Mouse (Mus musculus): ENCODE results near the gene Racgap1. TPM values are rescaled to one million over a fixed set of nuclear protein-coding genes. Genes with fewer than 3 reads are reported as not detected.

The Racgap1 gene
- total RNA-seq, 2 experiments from 2014 or later, result 40.5 to 43.4 TPM

DNA sequence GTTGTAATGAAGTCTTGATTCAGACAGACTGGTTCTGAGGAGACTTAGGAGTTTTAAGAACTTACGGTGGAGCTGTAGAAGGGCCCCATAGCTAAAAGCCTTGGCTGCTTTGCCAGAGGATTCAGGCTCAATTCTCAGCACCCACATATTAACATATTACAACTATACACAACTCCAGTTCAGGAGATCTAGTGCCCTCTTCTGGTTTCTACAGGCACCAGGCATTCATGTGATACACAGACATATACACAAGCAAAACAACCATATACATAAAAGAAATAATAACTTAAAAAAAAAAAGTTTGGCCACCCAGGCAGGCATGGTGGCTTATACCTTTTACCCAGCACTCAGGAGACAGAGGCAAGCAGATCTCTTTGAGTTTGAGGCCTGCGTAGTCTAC is 16.1 kb upstream of the Racgap1 start:
- no peak for DNase-seq (ENCODE audit: low spot score in 2 of 2)

DNA sequence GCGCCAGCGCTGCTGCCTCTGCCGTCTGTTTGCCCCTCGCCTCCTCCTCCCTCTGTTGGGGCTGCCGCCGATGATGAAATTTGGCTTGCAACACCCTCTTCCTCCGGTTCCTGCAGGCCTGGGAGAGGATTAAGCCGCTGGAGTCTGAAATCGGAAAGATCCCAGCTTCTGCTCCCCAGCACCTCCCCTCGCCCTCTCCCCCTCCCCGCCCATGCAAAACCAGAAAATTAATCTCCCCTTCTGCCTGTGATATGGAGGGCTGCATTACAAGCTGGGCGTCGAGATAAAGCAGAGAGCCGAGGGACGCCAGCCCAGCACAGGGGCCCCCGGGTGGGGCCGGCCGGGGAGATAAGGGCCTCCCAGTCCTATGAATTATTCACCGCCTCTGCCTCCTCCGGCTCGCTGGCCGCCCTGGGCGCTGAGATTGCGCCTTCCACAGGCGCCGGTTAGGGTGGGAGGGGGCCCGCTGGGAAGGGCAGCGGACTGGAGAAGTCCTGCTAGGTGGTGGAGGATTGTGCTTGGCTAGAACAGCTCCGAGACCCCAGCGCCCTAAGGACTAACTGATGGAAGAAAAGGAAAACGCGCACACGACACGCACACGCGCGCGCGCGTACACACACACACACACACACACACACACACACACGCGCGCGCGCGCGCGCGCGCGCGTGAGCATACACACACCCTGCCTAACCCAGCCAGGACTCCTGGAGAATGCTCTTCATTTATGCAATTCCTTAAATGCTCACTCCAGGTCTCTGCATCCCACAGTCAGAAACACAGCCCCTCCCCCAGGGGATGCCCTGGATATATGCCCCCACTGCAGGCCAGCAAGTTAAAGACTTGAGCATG is 13.4 kb upstream of the Racgap1 start:
- DNase-seq (ENCODE audit: low spot score in 2 of 2), result peak in 1 of 2 experiments; percentile 44

DNA sequence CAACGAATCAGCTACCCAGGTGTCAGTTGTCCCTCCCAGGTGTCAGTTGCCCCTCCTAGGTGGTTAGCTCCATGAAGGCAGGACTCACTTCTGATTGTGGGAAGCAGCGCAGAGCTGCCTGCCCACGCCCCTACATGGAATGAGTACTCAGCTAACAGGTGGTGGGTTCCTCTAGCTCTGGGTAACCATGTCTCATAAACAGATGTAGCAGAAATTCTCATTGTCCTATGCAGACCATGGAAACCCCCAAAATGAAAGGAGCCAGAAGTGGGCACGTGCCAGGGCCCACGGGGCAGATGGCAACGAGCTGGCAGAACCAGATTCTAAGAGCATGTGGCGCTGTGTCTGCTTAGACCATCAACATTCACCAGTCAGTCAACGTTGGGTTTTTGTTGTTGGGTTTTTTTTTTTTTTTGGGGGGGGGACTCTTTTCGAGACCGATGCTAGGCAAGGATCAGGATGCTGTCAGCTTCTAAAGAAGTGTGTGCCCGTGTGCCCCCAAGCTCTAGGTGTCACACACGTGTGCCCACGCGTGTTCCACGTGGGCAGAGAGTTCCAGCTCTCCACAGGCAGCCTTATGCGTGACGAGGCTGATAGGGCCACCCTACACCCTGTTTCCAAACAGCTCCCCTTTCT is 12.6 kb upstream of the Racgap1 start:
- DNase-seq (ENCODE audit: low spot score in 2 of 2), result no peak

DNA sequence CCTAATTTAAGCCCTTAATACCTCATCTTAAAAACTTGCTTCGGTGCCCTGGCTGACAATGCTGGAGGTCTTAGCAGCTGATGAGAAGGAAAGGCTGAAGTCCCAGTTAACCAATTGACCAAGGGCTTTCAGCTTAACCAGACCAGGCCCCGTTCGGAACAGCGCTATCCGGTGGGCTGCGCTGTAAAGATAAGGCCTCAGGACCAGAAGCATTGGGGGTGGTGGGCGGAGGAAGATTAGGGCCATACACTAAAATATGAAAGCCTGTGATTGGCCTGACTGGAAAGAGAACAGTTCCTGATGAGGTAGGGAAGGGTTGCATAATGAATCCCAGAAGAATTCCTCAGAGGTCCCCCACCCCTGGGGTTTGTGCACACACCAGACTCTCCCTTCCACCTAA is 10.9 kb upstream of the Racgap1 start:
- DNase-seq (ENCODE audit: low spot score in 2 of 2), result no peak

DNA sequence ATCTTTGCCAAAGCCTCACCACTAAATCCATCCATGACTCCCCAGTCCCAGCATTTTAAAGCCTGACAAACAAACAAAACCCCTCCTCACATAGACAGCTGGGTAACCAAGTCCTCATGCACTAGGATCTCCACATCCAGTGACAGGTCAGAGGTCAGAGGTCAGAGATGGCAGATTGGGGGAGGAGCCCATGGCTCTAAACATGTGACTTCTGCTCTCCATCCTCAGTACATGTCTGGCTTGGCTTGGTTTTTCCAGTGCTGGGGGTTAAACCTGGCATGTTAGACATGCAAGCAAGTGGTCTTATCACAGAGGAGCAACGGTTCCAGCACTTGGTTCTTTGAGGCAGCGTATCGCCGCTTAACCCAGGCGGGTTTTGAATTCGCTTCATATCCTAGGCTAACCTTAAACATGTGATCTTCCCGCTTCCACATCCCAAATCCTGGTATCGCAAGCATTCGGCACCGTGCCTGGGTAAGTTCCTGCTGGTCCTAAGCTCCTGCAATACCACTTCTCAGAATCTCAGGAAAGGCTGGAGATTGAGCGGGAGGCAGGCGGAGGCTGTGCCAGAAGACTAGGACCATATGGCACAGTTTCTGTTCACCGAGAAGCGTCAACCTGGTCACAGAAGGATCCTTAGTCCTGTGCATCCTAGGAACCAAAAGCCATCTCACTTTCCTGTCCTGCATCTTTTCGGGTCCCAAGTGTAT is 9.8 kb upstream of the Racgap1 start:
- DNase-seq (ENCODE audit: low spot score in 2 of 2), result no peak

DNA sequence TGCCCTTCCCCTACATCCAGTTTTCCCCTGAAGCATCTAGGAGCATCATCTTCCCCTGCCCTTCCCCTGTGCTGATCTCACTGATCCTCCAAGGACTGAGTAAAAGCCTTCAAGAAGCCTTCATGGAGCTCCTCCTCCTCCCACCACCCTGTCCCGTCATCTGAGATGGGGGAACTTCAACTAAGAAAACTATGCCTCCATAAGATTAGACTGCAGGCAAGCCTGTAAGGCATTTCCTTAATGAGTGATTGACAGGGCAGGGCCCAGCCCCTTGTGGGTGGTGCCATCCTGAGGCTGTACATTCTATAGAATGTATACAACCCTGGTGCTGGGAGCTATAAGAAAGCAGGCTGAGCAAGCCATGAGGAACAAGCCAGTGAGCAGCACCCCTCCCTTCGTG is 7.0 kb upstream of the Racgap1 start:
- DNase-seq (ENCODE audit: low spot score in 2 of 2), result no peak

DNA sequence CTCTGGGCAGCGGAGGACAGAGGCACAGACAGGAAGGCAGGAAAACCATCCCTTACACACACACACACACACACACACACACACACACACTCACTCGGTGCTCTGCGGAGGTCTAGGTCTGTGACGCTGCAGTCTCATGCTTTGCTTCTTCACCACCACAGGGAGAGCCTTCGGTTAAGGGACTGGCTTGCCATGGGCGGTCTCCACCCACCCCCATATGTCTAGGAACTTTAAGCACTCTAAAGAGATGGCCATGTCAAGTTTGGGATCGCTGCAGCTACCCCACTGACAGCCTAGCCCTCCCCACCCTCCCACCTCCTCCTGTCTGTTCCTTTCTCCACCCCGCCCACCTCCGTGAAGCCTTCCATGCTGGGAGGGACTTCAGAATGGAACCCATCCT is 4.5 kb upstream of the Racgap1 start:
- DNase-seq (ENCODE audit: low spot score in 2 of 2), result no peak

DNA sequence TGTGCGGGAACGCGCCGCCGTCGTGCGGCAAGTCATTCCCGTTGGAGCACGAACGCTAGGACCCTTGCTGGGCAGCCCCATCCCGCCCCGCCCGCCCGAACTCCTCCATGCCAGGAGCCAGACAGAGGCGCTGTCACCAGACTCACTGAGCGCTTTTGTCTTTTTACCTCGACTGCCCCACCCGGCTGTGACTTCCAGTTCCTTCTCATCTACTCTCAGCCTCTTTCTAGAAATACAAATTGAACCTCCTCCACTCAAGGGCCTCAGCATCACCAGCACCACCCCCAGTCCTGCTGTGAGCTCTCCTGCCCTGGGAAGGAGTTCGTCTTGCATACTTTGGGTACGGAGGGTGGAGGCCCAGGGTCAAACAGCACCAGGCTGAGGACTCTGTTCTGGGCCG is 2.4 kb upstream of the Racgap1 start:
- no peak for DNase-seq (ENCODE audit: low spot score in 2 of 2)

DNA sequence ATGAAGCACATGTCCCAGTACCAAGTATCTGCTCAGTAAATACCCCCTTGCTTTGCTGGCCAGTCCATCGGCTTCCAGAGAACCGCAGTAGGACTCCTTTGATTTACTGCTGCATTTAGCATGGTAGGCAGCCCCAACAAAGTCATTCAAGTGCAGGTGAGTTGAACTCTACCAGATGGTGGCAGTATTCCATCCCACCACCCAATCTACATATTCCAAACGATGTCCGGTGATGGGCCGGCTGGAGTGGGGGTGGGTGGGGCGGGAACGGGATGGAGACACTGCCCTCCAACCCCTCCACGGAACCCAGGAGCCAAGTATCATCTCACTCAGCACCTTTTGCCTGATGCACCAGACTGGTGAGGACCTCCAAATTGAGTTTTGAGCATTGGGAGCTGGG is 1.8 kb upstream of the Racgap1 start:
- no peak for DNase-seq (ENCODE audit: low spot score in 2 of 2)

DNA sequence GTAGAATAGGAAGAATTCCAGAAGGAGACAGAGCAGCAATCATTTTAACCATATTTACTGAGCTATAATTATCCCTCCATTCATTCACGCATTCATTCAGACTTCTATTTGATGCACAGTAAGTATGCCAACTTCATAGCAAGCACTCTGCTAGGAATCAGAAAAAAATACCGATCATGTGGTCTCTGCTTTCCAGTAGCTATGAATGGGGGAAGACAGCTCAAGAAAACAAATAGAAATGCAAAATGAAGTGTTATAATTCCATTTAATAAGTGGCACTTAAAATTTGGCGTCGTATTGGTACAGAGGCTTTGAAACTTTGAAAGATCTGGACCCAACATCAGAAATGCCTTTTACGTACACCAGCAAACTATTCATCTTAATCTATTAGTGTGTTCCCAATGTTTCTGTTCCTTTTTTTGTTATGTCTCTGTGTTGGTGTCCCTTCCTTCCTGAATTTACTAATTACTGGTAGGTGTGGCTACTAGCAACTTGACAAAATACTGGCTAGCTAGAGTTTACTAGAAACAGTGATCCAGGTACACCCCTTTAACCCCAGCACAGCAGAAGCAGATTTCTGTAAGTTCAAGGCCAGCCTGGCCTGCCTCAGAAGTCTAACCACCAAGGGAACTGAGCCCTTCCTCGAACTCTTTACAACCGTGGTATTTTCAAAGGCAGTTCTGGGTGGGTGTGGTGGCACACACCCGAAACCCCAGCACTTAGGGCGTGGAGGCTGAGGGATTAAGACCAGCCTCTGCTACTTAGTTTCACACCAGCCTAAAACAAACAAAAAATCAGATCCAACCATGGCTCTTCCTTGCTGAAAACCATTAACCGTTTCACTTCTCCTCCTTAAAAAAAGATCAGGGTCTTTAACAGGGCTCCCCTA is 772 bp upstream of the Racgap1 start:
- DNase-seq (ENCODE audit: low spot score in 2 of 2), result no peak

DNA sequence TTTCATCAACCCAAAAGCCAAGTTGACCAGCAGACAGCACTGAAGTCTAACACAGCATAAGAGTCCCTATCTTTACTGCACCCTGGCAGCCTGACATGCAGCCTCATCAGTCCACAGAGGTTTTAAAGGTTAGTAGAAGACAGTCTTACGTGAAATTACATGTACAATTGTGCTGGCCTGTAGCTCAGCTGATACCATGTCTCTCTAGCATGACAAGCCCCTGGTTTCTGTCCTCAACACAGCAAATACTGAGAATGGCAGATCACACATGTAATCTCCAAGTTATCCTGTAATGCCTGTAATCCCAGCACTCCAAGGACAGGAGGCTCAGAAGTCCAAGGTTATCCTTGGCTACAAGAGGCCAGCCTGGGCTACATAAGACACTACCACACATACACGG is 1.2 kb downstream of the Racgap1 start:
- no peak for DNase-seq (ENCODE audit: low spot score in 2 of 2)

DNA sequence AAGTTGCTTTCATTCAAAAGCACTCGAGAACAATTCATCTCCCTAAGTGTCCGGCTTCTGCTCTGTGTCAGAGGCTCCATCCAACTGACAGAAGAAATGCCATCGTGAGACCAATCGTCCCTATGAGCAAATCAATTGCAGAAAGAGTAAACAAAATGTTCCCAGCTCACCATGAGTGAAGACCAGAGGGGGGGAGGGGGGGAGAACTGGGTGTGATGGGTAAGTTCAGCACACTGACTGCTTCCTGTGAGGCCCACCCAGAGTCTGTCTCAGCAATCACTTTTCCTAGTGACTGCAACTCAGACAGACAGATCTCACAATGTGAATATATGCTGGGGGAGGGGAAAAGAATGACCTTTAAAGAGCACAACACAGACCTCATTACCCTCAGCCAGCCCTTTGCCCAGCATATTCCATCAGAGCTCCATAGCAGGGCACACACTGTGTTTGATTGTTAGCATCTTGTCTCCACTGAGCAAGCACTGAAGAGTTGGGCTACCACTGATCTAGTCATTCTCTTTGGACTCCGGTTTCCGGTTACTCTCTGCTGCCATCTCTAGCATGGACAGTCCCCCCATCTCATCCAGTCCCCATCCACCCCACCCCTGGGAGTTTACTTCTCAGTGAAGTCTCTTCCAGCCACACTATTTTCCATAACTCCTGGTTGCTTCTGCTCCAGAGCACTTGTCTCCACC is 2.2 kb downstream of the Racgap1 start:
- DNase-seq (ENCODE audit: low spot score in 2 of 2), result no peak

DNA sequence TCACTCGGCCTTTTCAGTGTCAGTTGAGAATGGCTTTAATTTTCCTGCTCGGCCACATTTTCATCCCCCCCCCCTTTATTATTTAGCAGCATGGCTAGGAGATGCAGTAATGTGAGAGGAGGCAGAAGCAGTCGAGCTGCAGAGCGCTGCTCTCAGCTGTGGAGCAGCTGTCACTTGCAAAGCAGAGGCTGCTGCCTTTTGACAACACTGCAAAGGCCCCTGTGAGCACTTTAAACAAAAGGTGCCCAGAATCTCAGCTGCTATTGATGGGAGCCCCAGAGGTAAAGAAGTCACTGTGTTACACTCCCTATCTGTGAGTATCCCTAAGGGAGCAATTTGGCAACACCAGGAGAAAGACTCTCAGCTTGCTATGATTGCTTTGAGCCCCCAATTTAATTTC is 3.1 kb downstream of the Racgap1 start:
- DNase-seq (ENCODE audit: low spot score in 2 of 2), result no peak

DNA sequence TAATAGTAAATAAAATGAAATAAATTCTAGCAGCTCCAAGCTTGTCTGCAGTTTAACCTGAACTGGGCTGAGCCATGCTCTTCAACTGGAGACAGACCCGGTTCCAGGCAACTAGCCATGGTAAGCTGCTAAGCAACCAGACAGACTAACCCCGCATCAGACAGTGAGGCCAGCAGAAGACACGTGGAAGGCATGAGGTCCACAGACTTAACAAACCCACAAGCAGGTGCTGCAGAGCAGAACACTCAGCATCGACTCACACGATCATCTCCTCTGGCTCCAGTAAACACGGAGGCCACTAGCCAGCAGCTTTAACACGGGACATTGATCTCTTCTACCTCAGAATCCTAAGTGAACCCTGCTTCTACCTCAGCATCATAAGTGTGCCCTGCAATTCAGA is 6.7 kb downstream of the Racgap1 start:
- DNase-seq (ENCODE audit: low spot score in 2 of 2), result peak in 1 of 2 experiments; percentile 54

DNA sequence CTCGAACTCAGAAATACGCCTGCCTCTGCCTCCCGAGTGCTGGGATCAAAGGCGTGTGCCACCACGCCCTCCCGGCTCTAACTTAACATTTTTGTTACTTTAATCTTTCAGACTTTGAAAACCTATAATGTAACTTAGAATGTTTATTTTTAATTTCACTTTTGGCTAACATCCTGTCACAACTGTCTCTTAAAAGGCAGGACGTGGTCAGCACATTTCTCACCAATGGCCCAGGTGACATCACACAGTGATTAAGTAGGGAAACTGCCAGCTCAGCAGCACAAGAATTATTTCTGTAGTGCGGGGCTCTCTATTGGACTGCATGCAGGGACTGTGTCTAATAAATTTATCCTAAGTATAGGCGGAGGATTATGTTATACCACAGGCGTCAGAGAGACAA is 7.6 kb downstream of the Racgap1 start:
- DNase-seq (ENCODE audit: low spot score in 2 of 2), result no peak

DNA sequence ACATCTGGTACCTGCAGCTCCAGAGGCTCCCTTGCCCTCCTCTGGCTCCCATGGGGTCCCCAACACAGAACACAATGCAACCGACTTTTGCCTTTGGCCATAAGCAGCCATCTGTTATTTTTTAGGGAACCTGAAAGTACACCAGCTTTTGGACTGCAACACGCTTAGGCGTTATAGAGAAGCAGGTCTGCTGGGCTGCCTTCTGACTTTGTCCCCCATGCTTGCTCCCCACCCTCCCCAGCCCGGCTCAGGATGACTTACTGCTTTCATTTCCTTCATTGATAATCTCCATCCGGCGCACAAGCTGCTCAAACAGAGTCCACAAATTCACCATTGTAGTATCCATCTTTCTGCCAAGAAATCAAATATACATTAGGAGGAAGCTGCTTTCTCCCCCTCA is 8.8 kb downstream of the Racgap1 start:
- no peak for DNase-seq (ENCODE audit: low spot score in 2 of 2)

DNA sequence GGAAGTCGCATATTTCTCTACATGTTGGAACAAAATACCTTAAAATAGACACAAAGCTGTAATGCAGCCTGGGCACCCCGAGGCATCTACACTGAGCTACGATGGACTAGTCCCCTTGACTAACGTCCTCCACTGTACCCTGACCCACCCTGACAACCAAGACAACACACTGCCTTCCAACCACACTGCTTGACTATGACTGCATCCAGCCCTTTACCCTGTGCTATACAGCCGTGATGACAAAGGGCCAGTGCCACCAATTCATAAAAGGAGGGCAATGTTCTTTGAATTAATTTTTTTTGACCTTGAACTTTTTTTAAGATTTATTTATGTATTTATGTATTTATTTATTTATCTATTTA is 13.4 kb downstream of the Racgap1 start:
- DNase-seq (ENCODE audit: low spot score in 2 of 2), result no peak

DNA sequence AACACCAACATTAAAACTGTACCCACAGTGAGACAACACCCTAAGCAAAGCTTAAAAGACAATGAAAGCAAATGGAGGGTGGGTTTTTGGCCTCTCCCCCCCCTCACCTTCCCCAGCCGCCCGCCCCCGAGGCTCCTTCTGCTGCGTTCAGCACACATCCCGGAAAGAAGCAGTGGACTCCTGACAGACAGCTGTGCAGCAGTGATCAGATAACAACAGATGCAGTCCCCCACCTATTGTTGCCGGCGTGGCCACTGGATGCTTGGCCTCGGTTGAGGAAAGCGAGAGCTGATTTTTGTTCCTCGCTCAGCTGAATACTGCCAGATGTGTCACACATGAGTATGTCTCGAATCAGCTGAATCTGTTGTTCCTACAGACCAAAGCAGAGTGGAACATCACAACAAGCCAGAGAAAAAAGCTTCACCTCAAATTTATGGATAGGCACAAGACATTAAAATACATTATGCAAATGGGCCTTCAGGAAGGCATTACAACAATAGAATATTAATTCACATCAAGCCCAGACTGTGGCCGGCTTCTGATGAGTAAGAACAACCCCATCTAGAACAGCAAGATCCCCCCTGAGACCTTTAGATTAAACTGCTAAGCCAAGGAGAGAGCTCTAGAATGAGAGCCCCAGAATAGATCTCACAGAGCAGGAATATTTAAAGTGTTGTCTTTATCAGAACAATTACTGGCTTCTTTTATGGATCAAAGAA is 13.9 kb downstream of the Racgap1 start:
- no peak for DNase-seq (ENCODE audit: low spot score in 2 of 2)

DNA sequence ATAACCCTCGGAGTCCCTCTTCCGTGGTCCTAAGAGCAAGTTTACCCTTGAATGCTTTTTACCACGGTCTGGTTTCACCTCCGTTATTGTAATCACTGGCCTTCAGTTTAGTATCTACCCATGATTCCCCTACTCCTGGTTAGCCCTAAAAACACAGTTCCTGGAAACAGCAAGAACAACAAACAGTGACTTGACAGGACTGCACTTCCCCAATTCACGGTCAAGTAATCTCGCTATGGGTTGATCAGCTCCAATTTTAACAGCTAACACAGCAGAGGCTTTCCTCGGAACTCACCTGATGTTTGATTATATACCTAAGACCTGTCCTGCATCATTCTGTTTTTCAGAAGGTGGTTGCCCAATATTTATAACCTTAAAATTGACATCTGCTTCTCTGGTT is 16.8 kb downstream of the Racgap1 start:
- no peak for DNase-seq (ENCODE audit: low spot score in 2 of 2)

DNA sequence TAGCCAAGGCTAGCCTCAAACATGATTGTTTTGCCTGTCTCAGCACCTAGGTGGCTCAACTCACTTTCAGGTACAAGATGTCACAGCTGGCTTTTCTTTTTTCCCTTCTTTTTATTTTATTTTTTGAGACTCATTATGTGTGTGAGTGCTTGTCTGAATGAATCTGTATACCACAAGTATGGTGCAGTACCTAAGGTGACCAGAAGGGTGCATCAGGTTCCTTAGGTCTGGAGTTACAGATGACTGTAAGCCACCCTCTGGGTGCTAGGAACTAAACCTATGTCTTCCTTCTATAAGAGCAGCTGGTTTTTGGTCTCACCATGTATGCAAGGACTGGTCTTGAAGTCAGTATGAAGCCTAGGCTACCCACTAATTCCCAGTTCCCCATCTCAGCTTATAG is 19.8 kb downstream of the Racgap1 start:
- DNase-seq (ENCODE audit: low spot score in 2 of 2), result no peak
